Mouse (Mus musculus) gastrocnemius, adult 8-10 months (tissue): ENCODE results near the gene Klhl26. TPM values are rescaled to one million over a fixed set of nuclear protein-coding genes. Genes with fewer than 3 reads are reported as not detected.
A peak's percentile ranks its signal among the peaks of the same experiment; 100 is the strongest.
"Not testable (repeated sequence)": the region's sequence is repeated elsewhere in the genome, so short reads cannot be mapped to it uniquely, and the experiment has no call there.

Source experiments
- DNase-seq, 2 experiments: peaks; one replicate each; pipeline ENCODE4 v3.0.0; 2022; ENCODE audit warnings: low spot score in 2 of 2
- total RNA-seq, 4 experiments: library from RNA; stranded (reverse); gene quantifications; 2 replicates each; pipeline ENCODE4 v1.2.4; 2022

Gene Klhl26
- 1 to 10 TPM; 6.6 to 9.7 (median 7.5) TPM for total RNA-seq

- peak; percentile 94 to 95 for DNase-seq
Observed at GRCm38 (mm10) chr8:70476333-70477268, at the start of gene Klhl26. Klhl26 (minus strand) TSS chr8:70476968.

GRCm38 (mm10) chr8:70522592-70523403 is 46.0 kb upstream of the Klhl26 start:
- peak; percentile 93 to 96 for DNase-seq

- no peak for DNase-seq
Observed at GRCm38 (mm10) chr8:70519606-70520005, 42.8 kb upstream of the Klhl26 start.

- DNase-seq, result no peak
Observed at GRCm38 (mm10) chr8:70519043-70519442, 42.3 kb upstream of the Klhl26 start.

GRCm38 (mm10) chr8:70517940-70518643 is 41.3 kb upstream of the Klhl26 start:
- DNase-seq, result no peak

GRCm38 (mm10) chr8:70513441-70513840 is 36.7 kb upstream of the Klhl26 start:
- DNase-seq, result no peak

GRCm38 (mm10) chr8:70512253-70512903 is 35.6 kb upstream of the Klhl26 start:
- no peak for DNase-seq

GRCm38 (mm10) chr8:70511770-70512169 is 35.0 kb upstream of the Klhl26 start:
- no peak for DNase-seq

- DNase-seq, result not testable (repeated sequence)
Observed at GRCm38 (mm10) chr8:70511174-70511573, 34.4 kb upstream of the Klhl26 start.

GRCm38 (mm10) chr8:70510228-70510915 is 33.6 kb upstream of the Klhl26 start, which contains the start of gene Uba52:
Uba52 (minus strand) TSS chr8:70510801.
- peak; percentile 93 to 95 for DNase-seq

GRCm38 (mm10) chr8:70509281-70509952 is 32.6 kb upstream of the Klhl26 start:
- DNase-seq, result no peak

- no peak for DNase-seq
Observed at GRCm38 (mm10) chr8:70507027-70507393, 30.2 kb upstream of the Klhl26 start.

GRCm38 (mm10) chr8:70506328-70507026 is 29.7 kb upstream of the Klhl26 start, which contains the start of gene Rex1bd:
Rex1bd (minus strand) TSS chr8:70506752.
- DNase-seq, result peak; percentile 88 to 89

GRCm38 (mm10) chr8:70505698-70506327 is 29.0 kb upstream of the Klhl26 start:
- DNase-seq, result no peak

- DNase-seq, result peak; percentile 55 to 59
Observed at GRCm38 (mm10) chr8:70504851-70505250, 28.1 kb upstream of the Klhl26 start.

GRCm38 (mm10) chr8:70504291-70504716 is 27.5 kb upstream of the Klhl26 start:
- peak; percentile 73 to 81 for DNase-seq

- peak; percentile 47 to 63 for DNase-seq
Observed at GRCm38 (mm10) chr8:70503062-70503750, 26.4 kb upstream of the Klhl26 start.

- no peak for DNase-seq
Observed at GRCm38 (mm10) chr8:70502540-70502939, 25.8 kb upstream of the Klhl26 start.
